Mouse (Mus musculus) embryonic fibroblast, embryonic 13.5 days (primary cell): ENCODE results near the gene Ephb2. TPM values are rescaled to one million over a fixed set of nuclear protein-coding genes. Genes with fewer than 3 reads are reported as not detected.

Experiments
- H3K27ac ChIP-seq: 2 replicates; pipeline ENCODE4 v1.5.1; 2012; ENCODE audit warnings: low read length, control low read depth, inconsistent platforms; ENCODE audit not compliant: insufficient read depth
- H3K4me1 ChIP-seq: 2 replicates; pipeline ENCODE4 v1.6.1; 2011; ENCODE audit warnings: low read length; ENCODE audit not compliant: control insufficient read depth, insufficient read depth
- H3K4me3 ChIP-seq: 2 replicates; pipeline ENCODE4 v1.5.1; 2011; ENCODE audit warnings: mild to moderate bottlenecking, control low read depth, low read length; ENCODE audit not compliant: insufficient read depth
- CTCF ChIP-seq: IDR thresholded peaks from 2 replicates; pipeline ENCODE4 v1.5.1; 2011; ENCODE audit warnings: mild to moderate bottlenecking, control low read depth, low read length, moderate library complexity, borderline replicate concordance; ENCODE audit not compliant: insufficient read depth
- POLR2A ChIP-seq: IDR thresholded peaks from 2 replicates; pipeline ENCODE4 v1.6.1; 2011; ENCODE audit warnings: low read depth, mild to moderate bottlenecking, control low read depth, low read length, moderate library complexity
- polyA plus RNA-seq: library from polyadenylated mRNA; stranded (reverse); fragments of >200 nt; gene quantifications from 2 replicates; pipeline ENCODE4 v1.2.4, GENCODE M21; 2011; ENCODE audit warnings: low read depth; ENCODE audit not compliant: missing spikeins, insufficient read length

The Ephb2 gene
- polyA plus RNA-seq, 1 experiment, result 44.6 TPM

DNA sequence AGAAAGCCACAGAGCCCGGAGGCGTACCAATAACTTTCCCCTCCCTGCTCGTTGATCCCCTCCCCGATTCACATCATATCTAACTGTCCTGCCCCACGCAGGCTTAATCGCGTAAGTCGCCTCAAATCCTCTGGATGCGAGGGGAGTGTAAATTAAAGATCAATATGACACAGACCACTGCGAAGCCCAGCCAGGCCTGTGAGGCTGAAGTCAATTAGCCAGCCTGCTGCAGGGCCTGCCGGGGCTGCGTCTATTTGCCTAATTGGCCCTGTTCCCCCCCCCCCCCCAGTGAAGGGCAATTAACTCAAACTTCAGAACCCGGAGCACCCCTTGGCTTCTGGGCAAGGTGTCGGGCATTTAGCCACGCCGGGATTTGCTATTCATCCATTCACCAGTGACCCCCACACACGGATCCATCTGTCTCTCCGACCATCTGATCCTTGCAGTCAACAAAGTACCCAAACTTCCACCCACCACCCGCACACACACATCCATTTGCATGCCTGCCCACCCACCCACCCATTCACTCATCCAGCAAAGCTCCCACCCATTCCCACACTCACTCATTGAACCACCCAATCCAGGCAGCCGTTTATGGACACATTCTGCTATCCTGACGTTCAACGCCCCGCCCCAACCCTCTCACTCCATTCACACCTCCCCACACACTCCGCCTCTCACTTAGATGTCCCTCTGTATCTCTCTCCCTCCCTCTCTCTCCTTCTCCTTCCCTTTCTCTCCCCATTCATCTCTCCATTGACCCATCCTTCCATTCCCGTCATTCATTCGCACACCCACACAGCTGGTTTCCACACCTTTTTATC, 49.1 kb downstream of the Ephb2 start:
- Histone ChIP-seq H3K27ac (no peak overlapping the region), H3K4me3 (no peak overlapping the region), H3K4me1 (peaks cover 2% of the 10 kb centered on the region; the same call in 1 of the 2 replicates)
- no peak for TF ChIP-seq CTCF
- TF ChIP-seq POLR2A, result no peak

DNA sequence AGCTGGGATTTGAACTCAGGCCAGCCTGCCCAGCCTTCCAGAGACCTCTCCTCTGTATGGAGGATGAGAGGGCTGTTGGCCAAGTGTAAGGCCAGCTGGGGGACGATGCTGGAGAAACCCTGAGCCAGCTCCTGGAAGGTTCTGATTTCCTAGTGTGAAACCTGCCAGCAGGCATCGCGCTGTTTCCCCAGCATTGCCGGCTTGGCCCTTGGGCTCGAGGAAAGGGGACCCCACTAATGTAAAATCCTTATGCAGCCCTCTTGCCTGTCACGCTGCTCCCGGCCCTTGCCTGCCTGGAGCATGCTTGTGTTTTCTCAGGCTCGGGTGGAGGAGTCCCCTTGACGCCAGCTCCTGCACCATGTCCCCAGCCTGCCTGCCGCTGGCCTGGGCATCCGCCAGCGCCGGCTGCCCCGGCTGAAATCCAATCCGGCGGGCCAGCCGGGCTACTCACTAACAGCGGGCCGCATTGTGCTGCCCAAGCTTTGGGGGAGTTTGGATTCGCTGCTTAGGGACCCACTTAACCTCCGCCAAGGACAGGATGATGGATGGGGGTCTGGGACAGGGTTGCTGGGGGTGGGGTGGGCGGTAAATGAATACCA, 52.1 kb downstream of the Ephb2 start:
- H3K4me1 ChIP-seq, result peaks cover 10% of the 10 kb centered on the region; the same call in 1 of the 2 replicates
- no peak overlapping the region for H3K4me3 ChIP-seq
- TF ChIP-seq POLR2A (no peak), CTCF (no peak)

DNA sequence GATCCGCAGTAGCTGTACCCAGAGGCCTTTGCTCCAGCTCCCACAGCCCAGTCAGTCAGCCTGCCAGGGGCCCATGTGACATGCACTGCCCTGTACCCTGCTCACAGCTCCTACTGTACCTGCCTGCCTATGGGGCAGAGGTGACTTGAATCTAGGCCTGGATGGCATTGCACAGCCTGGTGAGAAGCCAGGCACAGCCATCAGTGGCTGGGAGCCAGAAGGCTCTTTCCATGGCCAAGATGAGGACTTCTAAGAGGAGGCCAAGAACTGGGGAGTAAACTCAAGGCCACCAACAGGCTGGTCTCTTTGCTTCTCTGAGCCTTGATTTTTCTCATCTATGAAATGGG, 53.2 kb downstream of the Ephb2 start:
- Histone ChIP-seq H3K27ac (peak overlapping the region; percentile 55), H3K4me3 (no peak overlapping the region), H3K4me1 (peaks cover 10% of the 10 kb centered on the region; the same call in 1 of the 2 replicates)
- no peak for TF ChIP-seq POLR2A
- no peak for TF ChIP-seq CTCF

More for the DNA sequence above, 52.1 kb downstream of the Ephb2 start:
- 0 out of 2 replicates have a peak overlapping the region, but pooled peaks have one; percentile 27 for H3K27ac ChIP-seq

DNA sequence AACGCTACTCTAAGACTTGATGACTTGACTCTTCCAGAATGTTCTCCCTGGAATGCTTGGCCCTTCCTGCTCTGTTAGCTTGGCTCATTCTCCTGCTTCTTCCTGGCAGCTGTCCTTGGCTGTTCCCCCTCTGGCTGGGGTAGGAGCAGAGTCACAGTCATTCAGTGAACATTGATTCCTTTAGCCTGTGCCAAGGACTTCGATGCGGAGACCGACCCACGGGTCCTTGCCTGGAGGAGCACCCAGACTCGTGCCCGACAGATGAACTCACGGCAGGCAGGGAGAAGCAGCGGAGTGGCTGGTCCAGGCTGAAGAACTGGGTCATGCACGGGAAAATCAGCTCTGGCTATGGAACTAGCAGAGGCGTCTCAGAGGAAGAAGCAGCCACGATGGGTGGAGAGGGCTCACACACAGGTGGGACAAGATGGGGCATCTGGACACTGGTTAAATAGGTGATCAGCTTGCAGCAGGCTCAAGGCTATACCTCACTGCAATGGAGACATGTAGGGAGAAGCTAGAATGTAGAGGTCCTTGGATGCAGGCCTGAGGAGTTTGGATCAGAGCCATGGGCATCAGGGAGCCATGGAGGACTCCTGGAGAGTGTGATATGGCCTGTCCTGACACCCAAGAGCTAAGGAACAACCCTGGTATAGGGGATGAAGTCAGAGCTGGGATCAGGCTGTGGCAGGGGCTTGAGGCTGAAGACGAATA, 53.8 kb downstream of the Ephb2 start:
- no peak for TF ChIP-seq POLR2A
- TF ChIP-seq CTCF, result no peak
- H3K4me1 ChIP-seq, result peaks cover 11% of the 10 kb centered on the region; the same call in 1 of the 2 replicates
- H3K4me3 ChIP-seq, result no peak overlapping the region
- H3K27ac ChIP-seq, result peak overlapping the region; percentile 76

DNA sequence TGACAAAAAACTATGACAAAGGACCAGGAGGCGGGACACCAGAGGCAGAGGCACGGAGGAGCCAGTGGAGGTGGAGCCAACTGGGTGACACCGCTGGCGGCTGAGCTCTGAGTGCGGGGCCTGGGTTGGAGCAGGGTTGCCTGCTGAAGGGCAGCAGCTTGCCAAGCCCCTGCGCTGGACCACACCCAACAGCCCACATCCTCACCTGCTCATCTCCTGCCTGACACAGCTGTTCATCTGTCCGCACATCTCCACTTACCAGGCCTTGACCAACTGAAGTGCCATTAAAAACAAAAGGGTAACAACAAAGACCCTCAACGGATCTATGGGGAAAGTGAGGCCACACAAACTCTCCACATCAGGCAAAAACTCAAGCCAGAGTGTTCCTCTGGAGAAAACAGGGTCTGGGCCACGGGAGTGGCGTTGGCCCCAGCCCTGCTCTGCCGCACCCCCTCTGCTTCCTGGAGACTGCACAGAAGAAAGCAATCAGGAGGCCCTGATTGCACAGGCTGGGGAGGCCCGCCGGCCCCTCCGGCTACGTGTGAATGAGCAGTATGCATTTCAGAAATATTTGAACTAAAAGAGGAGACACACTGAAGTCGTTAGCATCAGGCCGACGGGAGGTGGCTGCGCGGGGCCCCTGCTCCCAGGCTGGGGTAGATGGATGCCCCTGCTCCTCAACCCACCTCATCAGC, 55.4 kb downstream of the Ephb2 start:
- no peak overlapping the region for H3K4me3 ChIP-seq
- H3K27ac ChIP-seq, result peak overlapping the region; percentile 76
- peaks cover 13% of the 10 kb centered on the region; the same call in 1 of the 2 replicates for H3K4me1 ChIP-seq
- TF ChIP-seq CTCF (no peak), POLR2A (no peak)

DNA sequence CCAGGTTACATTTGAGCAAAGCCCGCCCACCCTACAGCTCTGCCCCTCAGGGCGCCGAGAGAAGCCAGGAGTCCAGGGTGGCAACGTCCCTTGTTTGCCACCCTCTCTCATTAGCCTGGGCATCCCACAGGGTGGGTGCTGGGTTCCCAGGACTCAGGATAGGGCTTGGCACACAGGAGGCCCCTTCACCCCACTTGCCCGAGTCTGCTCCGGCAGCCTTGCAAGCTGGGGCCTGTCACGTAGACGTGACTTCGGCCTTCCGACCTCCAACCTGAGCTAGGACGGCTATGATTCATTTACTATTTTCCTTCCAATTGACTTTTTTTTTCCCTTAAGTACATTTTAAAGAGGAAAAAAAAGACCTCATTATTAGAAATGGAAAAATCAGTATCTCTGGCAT, 56.6 kb downstream of the Ephb2 start:
- Histone ChIP-seq H3K4me1 (peaks cover 13% of the 10 kb centered on the region; the same call in 1 of the 2 replicates), H3K4me3 (no peak overlapping the region), H3K27ac (no peak overlapping the region)
- TF ChIP-seq POLR2A (no peak), CTCF (no peak)

DNA sequence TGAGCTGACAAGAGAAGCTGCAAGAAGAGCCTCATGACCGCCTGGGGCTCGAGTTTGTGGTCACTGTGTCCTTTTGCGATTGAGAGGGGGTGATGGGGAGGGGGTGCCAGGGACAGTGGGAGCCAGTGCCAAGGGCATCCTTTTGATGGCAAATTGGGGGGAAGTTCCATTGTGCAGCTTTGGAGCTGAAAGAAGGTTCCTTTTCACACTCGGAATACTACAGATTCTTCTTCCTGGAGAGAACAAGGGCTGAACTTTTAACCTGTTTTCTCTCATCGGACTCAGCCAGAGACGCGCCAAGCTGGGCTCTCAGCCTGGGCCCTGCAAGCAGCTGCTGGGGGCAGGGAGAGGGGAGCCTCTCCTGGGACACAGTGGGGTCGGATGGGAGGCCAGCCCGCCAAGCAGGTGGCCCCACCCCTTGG, 59.3 kb downstream of the Ephb2 start:
- Histone ChIP-seq H3K4me3 (no peak overlapping the region), H3K4me1 (0 out of 2 replicates have a peak, but pooled peaks cover 10% of the 10 kb centered on the region), H3K27ac (no peak overlapping the region)
- TF ChIP-seq POLR2A (no peak), CTCF (no peak)

DNA sequence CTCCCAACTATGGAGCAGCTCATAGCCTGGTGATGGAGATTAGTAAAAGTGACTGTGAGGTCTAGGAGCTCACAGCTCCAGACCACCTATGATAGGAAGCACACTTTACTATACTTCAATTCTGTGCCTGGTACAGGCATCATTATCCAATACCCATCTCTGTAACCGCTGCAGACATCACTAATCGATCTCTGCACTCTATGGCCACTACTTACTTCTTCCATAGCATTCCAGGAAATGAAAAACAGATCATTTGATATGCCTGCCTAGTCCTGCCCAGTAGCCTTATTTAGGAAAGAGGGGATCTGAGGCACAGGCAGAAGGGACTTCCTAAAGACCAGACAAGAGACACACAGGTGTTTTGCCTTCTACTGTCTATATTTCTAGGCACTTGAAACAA, 59.9 kb downstream of the Ephb2 start:
- TF ChIP-seq CTCF (no peak), POLR2A (no peak)
- H3K4me3 ChIP-seq, result no peak overlapping the region
- H3K27ac ChIP-seq, result no peak overlapping the region
- H3K4me1 ChIP-seq, result 0 out of 2 replicates have a peak, but pooled peaks cover 5% of the 10 kb centered on the region

DNA sequence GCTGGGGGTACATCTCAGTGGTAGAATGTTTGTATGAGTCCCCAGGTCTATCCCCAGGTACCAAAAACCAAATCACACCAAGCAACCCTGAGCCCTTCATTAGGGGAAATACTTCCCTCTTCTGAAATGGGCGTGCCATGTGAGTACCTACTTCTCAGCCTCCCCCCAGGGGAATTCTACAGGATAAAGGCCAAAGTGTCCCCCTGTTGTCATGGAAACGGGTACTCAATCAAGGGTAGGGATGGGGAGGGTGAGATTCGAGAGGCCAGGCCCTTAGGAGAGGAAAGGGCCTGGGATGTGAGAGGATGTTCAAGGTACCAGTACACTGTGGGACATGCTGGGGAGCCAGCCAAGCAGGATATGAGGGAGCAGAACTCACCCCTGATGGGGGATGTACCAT, 61.6 kb downstream of the Ephb2 start:
- H3K4me1 ChIP-seq, result 0 out of 2 replicates have a peak, but pooled peaks cover 3% of the 10 kb centered on the region
- TF ChIP-seq POLR2A (no peak), CTCF (no peak)
- H3K27ac ChIP-seq, result no peak overlapping the region
- no peak overlapping the region for H3K4me3 ChIP-seq
